Mouse (Mus musculus) gastrocnemius, postnatal 36 days (tissue): ENCODE measurements around the gene Adarb1. TPM values are rescaled to one million over a fixed set of nuclear protein-coding genes. Genes with fewer than 3 reads are reported as not detected.

Experiments
- DNase-seq, 2 experiments: peaks; one replicate each; pipeline ENCODE4 v3.0.0; 2022
- intact Hi-C: fragments of 180-260 bp; cut with DNase I; formaldehyde crosslinking; loops from one replicate; pipeline ENCODE4 v1.15.1; 2025
- long read RNA-seq, 2 experiments: library from polyadenylated mRNA; stranded (forward); transcript quantifications; one replicate each; pipeline ENCODE4 v2.0.0; 2021
- total RNA-seq, 2 experiments: library from RNA; stranded (reverse); gene quantifications; 2 replicates each; pipeline ENCODE4 v1.2.3; 2021

The Adarb1 gene
- total RNA-seq, result 10 to 100 TPM in 1 of 2 experiments, 1 to 10 TPM in 1; 5.9 to 10.7 TPM
- long read RNA-seq, experiment 1, partial matches to known transcripts, result 0 of 3 reads
- long read RNA-seq, experiment 1, other reads (novel, unspliced or antisense), result 2 of 3 reads
- long read RNA-seq, experiment 2, partial matches to known transcripts, result 0 of 2 reads
- long read RNA-seq, experiment 2, other reads (novel, unspliced or antisense), result 2 of 2 reads

- peak; percentile 85 to 89 for DNase-seq
- intact Hi-C loops, result loop anchor here (5.0 kb wide), 1 partner anchor 94 kb away; no protein-coding TSS in a partner anchor
Measured at GRCm38 (mm10) chr10:77418138-77418537, at the start of gene Adarb1. Adarb1 (minus strand) TSS chr10:77418270.

DNA sequence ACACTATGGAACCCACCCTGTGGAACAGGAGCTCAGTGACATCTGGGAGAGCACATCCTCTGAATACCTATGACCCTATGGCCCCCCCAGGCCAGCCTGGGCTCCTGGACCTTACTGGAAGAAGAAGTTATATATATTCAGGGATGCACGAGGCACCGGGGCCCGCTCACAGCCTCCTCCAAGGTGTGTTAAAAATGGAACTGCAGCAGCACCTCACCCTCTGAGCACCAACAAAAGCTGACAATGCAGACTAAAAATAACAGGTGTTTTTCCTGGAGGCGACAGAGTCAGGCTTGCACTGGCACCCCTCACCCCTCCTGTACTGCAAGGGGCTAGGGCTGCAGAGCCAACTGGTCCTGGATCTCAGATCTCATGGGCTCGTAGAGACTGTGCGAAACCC lies 49.3 kb upstream of the Adarb1 start:
- DNase-seq, result no peak
- intact Hi-C loops, result no loop called here

GRCm38 (mm10) chr10:77465902-77466301 lies 47.8 kb upstream of the Adarb1 start:
- no peak for DNase-seq
- intact Hi-C loops, result no loop called here

DNA sequence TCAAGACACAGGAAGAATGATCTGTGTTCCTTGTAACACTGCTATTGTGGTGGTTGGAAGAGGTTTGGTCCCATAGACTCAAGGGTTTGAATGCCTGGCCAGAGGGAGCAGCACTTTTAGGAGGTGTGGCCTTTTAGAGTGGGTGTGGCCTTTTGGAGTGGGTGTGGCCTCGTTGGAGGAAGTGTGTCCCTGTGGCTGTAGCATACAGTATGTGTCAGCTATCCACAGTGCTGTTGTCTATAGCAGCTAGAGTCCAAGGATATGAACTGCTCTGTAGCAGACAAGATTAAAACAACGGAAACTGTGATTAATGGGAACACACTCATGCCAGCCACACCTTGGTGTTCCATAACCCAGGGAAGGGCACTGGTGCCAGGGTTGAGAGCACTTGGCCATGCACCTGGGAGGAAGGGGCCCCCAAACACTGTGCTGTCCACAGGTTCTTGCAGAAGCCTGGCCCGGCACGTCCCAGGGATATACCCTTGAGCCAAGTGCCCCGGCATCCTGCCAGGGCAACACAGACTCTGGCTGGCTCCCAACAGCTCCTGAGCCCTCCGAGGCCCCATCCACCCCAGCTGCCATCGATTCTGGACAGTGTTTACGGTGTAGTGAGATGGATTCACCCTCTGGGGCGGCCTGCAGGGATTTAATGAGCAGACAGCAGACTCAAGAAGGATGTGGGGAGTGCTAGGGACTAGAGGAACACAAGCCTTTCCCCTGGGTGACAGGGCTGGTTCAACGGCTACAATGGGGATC lies 46.3 kb upstream of the Adarb1 start:
- no peak for DNase-seq
- intact Hi-C loops, result no loop called here

GRCm38 (mm10) chr10:77461161-77461560 lies 43.1 kb upstream of the Adarb1 start:
- intact Hi-C loops, result no loop called here
- no peak for DNase-seq

DNA sequence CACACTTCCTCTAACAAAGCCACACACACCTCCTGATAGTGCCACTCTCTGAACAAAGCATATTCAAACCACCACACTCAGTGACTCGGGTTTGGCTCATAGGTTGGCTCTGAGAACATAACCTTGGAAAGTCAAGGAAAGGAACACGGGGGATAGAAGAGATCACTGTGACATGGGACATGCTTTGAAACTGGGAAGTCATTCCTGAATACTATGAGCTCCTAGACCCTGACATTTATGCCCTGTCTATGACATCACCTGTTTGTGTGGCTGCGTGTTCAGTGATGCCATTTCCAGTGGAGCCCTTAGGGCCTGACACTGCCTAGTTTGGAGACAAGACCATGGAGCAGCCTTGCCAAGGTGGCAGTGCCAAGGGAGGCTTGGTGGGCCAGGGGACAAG lies 39.6 kb upstream of the Adarb1 start:
- DNase-seq, result no peak
- intact Hi-C loops, result no loop called here

DNA sequence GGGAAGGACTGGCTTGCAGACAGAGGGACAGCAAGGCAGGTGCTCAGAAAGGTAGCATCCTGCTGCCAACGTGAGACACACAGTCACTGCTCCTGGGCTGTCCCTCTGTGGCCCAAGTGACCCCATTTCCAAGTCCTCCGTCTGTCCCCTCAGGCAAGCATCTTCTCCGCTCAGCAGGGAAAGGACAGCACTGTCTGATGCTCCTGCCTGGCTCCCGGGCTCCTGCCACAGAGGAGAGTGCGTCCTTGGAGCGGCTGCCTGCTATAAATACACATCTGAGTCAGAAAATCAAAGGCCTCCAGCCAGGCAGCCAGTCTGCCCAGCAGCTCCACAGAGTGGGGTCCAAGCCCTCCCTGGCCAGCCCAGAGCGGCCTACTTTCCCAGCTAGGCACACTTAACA lies 38.4 kb upstream of the Adarb1 start:
- DNase-seq, result no peak
- intact Hi-C loops, result no loop called here

- intact Hi-C loops, result no loop called here
- peak in 1 of 2 experiments; percentile 8 for DNase-seq
Measured at GRCm38 (mm10) chr10:77455251-77456010, 37.4 kb upstream of the Adarb1 start.

DNA sequence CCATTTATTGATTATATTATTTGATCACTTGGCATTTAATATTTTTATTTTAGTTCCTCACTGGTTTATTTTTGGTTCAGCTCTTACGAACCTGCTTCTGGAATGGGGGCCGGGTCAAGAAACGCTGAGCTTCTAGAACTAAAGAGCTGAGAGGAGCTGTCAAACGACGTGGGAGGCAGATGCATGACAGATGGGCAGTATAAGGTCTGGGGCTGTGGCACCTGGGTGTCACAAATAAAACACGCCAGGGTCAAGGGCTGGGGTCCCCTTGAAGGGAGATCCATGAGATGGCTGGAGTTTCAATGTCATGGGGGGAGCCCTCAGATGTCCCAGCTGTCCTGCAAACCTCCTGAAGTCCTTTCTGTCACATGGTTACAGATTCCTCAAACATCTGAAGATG lies 36.7 kb upstream of the Adarb1 start:
- DNase-seq, result no peak
- intact Hi-C loops, result no loop called here

DNA sequence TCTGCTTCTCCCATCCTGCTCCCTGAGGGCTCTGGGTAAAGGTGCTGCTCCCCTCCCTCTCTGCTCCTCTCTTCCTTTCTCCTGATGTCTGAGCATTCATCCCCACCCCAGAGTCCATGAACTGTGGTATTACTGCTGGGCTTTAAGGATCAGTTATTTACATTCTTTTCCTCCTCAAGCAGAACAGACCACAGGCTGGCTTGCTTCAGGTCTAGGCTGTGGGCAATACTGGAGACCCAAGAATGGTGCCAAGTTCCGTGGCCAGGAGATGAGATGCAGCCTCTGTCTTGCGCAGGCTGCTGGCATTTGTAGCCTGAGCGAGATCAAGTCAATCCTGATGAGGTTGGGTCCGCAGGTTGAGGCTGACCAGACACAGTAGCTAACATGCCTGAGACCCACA lies 33.8 kb upstream of the Adarb1 start:
- no peak for DNase-seq
- intact Hi-C loops, result no loop called here

- no peak for DNase-seq
- intact Hi-C loops, result no loop called here
Measured at GRCm38 (mm10) chr10:77450159-77450464, 32.0 kb upstream of the Adarb1 start.

GRCm38 (mm10) chr10:77449315-77450158 lies 31.5 kb upstream of the Adarb1 start:
- DNase-seq, result no peak
- intact Hi-C loops, result no loop called here

DNA sequence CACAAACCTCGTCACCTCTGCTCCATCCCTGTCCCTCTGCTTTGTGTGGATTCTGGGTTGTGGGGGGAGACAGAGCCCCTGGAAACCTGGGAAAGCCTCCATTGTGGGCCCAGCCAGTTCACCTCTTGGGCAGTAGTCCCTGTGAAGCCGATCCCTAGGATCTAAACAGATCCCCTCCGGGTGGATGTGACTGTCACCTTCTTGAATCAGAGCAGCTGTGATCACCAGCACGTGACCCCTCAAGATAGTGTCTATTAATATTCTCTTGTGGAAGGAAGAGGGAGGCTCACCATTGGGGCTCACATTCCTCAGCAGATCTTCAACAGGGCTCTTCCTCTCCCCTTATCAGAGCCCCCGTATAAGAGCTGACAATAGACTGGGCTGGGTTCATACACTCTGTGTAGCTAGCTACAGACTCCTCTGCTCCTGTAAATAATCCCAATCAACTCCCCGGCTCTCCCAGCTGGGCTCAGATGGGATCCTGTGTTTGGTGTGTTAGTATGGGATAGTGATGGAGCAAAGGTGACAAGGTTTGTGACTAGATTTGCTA lies 30.7 kb upstream of the Adarb1 start:
- intact Hi-C loops, result no loop called here
- no peak for DNase-seq

GRCm38 (mm10) chr10:77448209-77448608 lies 30.1 kb upstream of the Adarb1 start:
- intact Hi-C loops, result no loop called here
- DNase-seq, result no peak

- intact Hi-C loops, result no loop called here
- DNase-seq, result no peak
Measured at GRCm38 (mm10) chr10:77447755-77448154, 29.7 kb upstream of the Adarb1 start.

- no peak for DNase-seq
- intact Hi-C loops, result no loop called here
Measured at GRCm38 (mm10) chr10:77442250-77442649, 24.2 kb upstream of the Adarb1 start.

DNA sequence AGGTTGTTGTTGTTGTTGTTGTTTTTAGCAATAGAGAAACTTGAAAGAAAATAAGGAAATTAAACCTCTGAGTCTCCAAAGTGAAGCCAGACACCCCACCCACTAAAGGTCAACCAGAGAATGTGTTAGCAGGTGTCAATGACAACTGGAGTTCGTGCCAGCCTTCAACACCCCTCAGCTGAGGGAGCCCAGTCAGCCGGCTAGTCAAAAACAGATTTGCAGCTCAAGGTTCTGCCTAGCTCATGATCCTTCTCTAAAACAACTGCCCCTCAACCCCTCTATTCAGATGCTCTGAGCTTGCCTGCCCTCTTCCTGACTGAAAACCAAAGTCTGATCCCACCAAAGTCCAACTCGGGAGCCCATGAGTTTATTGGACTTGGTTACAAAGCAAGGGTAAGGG lies 23.7 kb upstream of the Adarb1 start:
- intact Hi-C loops, result loop anchor here (2.0 kb wide), 1 partner anchor 29 kb away; no protein-coding TSS in a partner anchor
- no peak for DNase-seq

DNA sequence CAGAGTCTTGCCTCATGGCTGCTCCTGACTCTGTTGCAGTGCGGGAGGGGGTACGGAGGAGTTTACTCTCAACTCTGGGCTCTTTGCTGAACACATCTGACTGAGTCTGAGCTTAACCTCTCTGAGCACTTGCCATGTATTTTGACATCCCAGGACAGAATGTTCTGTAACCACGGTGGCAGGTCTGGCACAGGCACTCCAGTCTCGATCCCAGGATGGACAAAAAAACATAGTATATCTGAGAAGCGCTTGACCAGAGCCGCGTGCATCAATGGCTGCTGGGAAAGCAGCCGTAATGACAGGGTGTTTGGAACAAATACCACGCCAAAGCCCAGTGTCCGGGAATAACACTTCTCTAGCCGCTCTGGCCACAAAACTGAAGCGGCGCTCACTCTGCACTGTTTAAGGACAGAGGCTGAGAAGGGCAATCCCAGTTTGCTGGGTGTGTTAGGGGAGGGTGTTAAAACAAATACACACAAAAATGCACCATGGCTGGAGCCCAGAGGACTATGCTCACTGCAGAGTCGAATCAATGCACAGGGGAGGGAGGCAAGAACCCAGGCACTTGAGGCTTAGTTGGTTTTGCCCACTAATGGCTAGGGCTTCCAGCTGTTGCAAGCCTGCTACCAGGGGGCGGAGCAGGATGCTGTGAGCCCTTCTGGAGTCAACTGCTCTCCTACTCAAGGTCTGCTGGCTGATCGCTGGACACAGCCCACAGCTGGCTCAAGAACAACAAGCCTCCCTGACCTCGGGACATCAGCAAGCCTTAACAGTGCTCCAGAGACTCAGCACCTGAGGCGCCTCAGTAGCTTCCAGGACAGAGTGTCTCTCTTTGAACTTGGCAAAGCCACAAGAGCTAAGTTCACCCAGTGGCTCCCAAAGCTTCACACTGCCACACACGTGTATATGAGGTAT lies 23.0 kb upstream of the Adarb1 start:
- intact Hi-C loops, result loop anchor here (2.0 kb wide), 1 partner anchor 30 kb away; no protein-coding TSS in a partner anchor
- peak; percentile 70 to 77 for DNase-seq

DNA sequence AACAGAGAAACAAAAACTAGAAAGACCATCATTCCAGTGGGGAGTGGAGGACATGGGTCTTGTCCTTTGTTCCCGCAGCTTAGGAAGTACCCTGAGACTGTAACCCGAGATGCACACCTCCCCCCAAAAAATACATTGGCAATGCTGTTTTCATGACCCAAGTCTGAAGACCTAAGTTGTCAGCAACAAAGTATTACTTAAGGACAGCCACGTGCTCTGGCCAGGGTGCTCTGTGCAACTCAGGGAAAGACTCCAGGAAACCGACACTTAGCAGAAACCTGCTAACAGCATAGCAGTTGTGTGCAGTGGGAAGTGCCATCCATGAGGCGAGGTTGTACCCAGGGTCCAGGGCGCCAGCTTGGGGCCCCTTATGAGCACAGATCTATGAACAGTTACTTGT lies 22.2 kb upstream of the Adarb1 start:
- intact Hi-C loops, result loop anchor here (2.0 kb wide), 1 partner anchor 31 kb away; no protein-coding TSS in a partner anchor
- no peak for DNase-seq
